Mouse (Mus musculus) kidney, postnatal 0 days (tissue): ENCODE results near the gene Pum1. TPM values are rescaled to one million over a fixed set of nuclear protein-coding genes. Genes with fewer than 3 reads are reported as not detected.
A peak's percentile ranks its signal among the peaks of the same experiment; 100 is the strongest.

Experiments
- ATAC-seq: fragments of 200-750 bp; cut with Nextera tagmentation; replicated peaks from 2 replicates; pipeline ENCODE4 v1.8.0; 2017; ENCODE audit warnings: low read depth, moderate number of reproducible peaks, moderate TSS enrichment, moderate library complexity; ENCODE audit not compliant: low FRiP score
- DNase-seq: peaks from one replicate; pipeline ENCODE4 v3.0.0-alpha.2; 2016; ENCODE audit warnings: low spot score
- H3K27ac ChIP-seq: fragments of 300-500 bp; sonication (generic); 2 replicates; pipeline ENCODE4 v1.5.1; 2014; ENCODE audit warnings: mild to moderate bottlenecking
- H3K27me3 ChIP-seq: fragments of 300-500 bp; sonication (generic); 2 replicates; pipeline ENCODE4 v1.6.1; 2014; ENCODE audit warnings: low read length, mixed read lengths; ENCODE audit not compliant: insufficient read depth
- H3K36me3 ChIP-seq: fragments of 300-500 bp; sonication (generic); 2 replicates; pipeline ENCODE4 v1.6.1; 2014; ENCODE audit warnings: low read length, mixed read lengths; ENCODE audit not compliant: insufficient read depth
- H3K4me1 ChIP-seq: fragments of 300-500 bp; sonication (generic); replicated peaks from 2 replicates; pipeline ENCODE4 v1.6.1; 2014; ENCODE audit warnings: antibody characterized with exemption, low read length, mixed read lengths; ENCODE audit not compliant: insufficient read depth
- H3K4me2 ChIP-seq: fragments of 300-500 bp; sonication (generic); 2 replicates; pipeline ENCODE4 v1.6.1; 2014; ENCODE audit warnings: mild to moderate bottlenecking, low read length, moderate library complexity, mixed read lengths
- H3K4me3 ChIP-seq: fragments of 300-500 bp; sonication (generic); replicated peaks from 2 replicates; pipeline ENCODE4 v1.5.1; 2014; ENCODE audit warnings: low read depth, low read length
- H3K9ac ChIP-seq: fragments of 300-500 bp; sonication (generic); 2 replicates; pipeline ENCODE4 v1.6.1; 2014; ENCODE audit warnings: low read depth, low read length
- H3K9me3 ChIP-seq: fragments of 300-500 bp; sonication (generic); replicated peaks from 2 replicates; pipeline ENCODE4 v1.6.1; 2016; ENCODE audit warnings: low read length, inconsistent platforms, mixed read lengths
- CTCF ChIP-seq: IDR thresholded peaks from 2 replicates; pipeline ENCODE4 v1.5.1; 2016; ENCODE audit warnings: antibody characterized with exemption, low read depth, mild to moderate bottlenecking, moderate library complexity
- WGBS: fragments of 180-500 bp; shearing (Covaris S2); extraction: QIAGEN DNeasy Blood & Tissue Kit; methylation state at CpG from one replicate; pipeline ENCODE4 v1.1.7; 2014; 5-methylcytosine and 5-hydroxymethylcytosine counted together
- polyA plus RNA-seq: library from polyadenylated mRNA; unstranded; fragments of >200 nt; fragmentation: Nextera tagmentation; extraction: Ambion mirVana; gene quantifications from 2 replicates; pipeline ENCODE4 v1.2.1, GENCODE M21; 2015

The Pum1 gene
- polyA plus RNA-seq, 1 experiment from 2014 or later: 56.7 TPM

GRCm38 (mm10) chr4:130766926-130767325 is 103.8 kb downstream of the Pum1 start:
- Histone ChIP-seq H3K4me1 (no peaks in the 10 kb centered on the region), H3K36me3 (peaks cover 78% of the 10 kb centered on the region), H3K9ac (no peak overlapping the region), H3K27ac (no peak overlapping the region), H3K27me3 (no peaks in the 10 kb centered on the region), H3K4me3 (no peak overlapping the region), H3K4me2 (no peak overlapping the region), H3K9me3 (no peaks in the 10 kb centered on the region)
- TF ChIP-seq CTCF: no peak
- no peak for DNase-seq
- ATAC-seq: no peak
- WGBS: 93% methylated on average over 4 of the region's 4 CpGs

GRCm38 (mm10) chr4:130773899-130774298 is 110.8 kb downstream of the Pum1 start:
- Histone ChIP-seq H3K9ac (no peak overlapping the region), H3K9me3 (no peaks in the 10 kb centered on the region), H3K27ac (no peak overlapping the region), H3K4me3 (no peak overlapping the region), H3K4me1 (no peaks in the 10 kb centered on the region), H3K36me3 (peaks cover 61% of the 10 kb centered on the region), H3K27me3 (no peaks in the 10 kb centered on the region), H3K4me2 (no peak overlapping the region)
- 80% methylated on average over 4 of the region's 4 CpGs for WGBS
- DNase-seq (no peak), ATAC-seq (no peak)
- TF ChIP-seq CTCF: no peak

- Histone ChIP-seq H3K4me3 (no peak overlapping the region), H3K27ac (no peak overlapping the region), H3K9ac (no peak overlapping the region), H3K36me3 (peaks cover 70% of the 10 kb centered on the region), H3K4me1 (no peaks in the 10 kb centered on the region), H3K27me3 (no peaks in the 10 kb centered on the region), H3K4me2 (no peak overlapping the region), H3K9me3 (no peaks in the 10 kb centered on the region)
- TF ChIP-seq CTCF: no peak
- ATAC-seq: no peak
- no peak for DNase-seq
- 91% methylated on average over 4 of the region's 4 CpGs for WGBS
Observed at GRCm38 (mm10) chr4:130774822-130775221, 111.7 kb downstream of the Pum1 start.

- Histone ChIP-seq H3K4me3 (no peak overlapping the region), H3K36me3 (peaks cover 66% of the 10 kb centered on the region), H3K4me2 (no peak overlapping the region), H3K27me3 (no peaks in the 10 kb centered on the region), H3K27ac (peak overlapping the region; percentile 6; the same call in 1 of the 2 replicates), H3K9ac (no peak overlapping the region), H3K4me1 (no peaks in the 10 kb centered on the region), H3K9me3 (no peaks in the 10 kb centered on the region)
- ATAC-seq (no peak), DNase-seq (no peak)
- 44% methylated on average over 10 of the region's 10 CpGs for WGBS
- TF ChIP-seq CTCF: no peak
Observed at GRCm38 (mm10) chr4:130777647-130778046, 114.5 kb downstream of the Pum1 start.

- Histone ChIP-seq H3K36me3 (peaks cover 52% of the 10 kb centered on the region), H3K4me2 (no peak overlapping the region), H3K9ac (no peak overlapping the region), H3K27ac (no peak overlapping the region), H3K4me3 (no peak overlapping the region), H3K4me1 (no peaks in the 10 kb centered on the region), H3K9me3 (no peaks in the 10 kb centered on the region), H3K27me3 (no peaks in the 10 kb centered on the region)
- DNase-seq: no peak
- TF ChIP-seq CTCF: no peak
- 74% methylated on average over 3 of the region's 3 CpGs for WGBS
- ATAC-seq: no peak
Observed at GRCm38 (mm10) chr4:130779037-130779436, 115.9 kb downstream of the Pum1 start.

- DNase-seq (no peak), ATAC-seq (no peak)
- WGBS: 96% methylated on average over 2 of the region's 2 CpGs
- Histone ChIP-seq H3K4me3 (no peak overlapping the region), H3K4me1 (no peaks in the 10 kb centered on the region), H3K36me3 (peaks cover 26% of the 10 kb centered on the region), H3K9ac (no peak overlapping the region), H3K27ac (no peak overlapping the region), H3K27me3 (no peaks in the 10 kb centered on the region), H3K9me3 (no peaks in the 10 kb centered on the region), H3K4me2 (no peak overlapping the region)
- no peak for TF ChIP-seq CTCF
Observed at GRCm38 (mm10) chr4:130782492-130782891, 119.4 kb downstream of the Pum1 start.

GRCm38 (mm10) chr4:130784755-130785154 is 121.6 kb downstream of the Pum1 start:
- DNase-seq (peak; percentile 87), ATAC-seq (no peak)
- Histone ChIP-seq H3K9ac (no peak overlapping the region), H3K4me2 (no peak overlapping the region), H3K4me3 (no peak overlapping the region), H3K27me3 (no peaks in the 10 kb centered on the region), H3K9me3 (no peaks in the 10 kb centered on the region), H3K36me3 (peaks cover 16% of the 10 kb centered on the region), H3K27ac (no peak overlapping the region), H3K4me1 (no peaks in the 10 kb centered on the region)
- WGBS: 15% methylated on average over 4 of the region's 4 CpGs
- peak; percentile 77 for TF ChIP-seq CTCF
